Mouse (Mus musculus) hindlimb bud, embryonic 11.5 days (tissue): ENCODE measurements around the gene Scly.

ENCODE experiments used
- DNase-seq: peaks from one replicate; pipeline ENCODE4 v3.0.0-alpha.2; 2012; ENCODE audit warnings: low read depth, low spot score; ENCODE audit errors: extremely low spot score

Scly gene

GRCm38 (mm10) chr1:91356105-91356504 lies 58.0 kb downstream of the Scly start:
- DNase-seq: no peak

GRCm38 (mm10) chr1:91362113-91362512 lies 64.0 kb downstream of the Scly start:
- DNase-seq: no peak

- DNase-seq: no peak
These were observed 66.9 kb downstream of the Scly start for GRCm38 (mm10) chr1:91364822-91365644.

- no peak for DNase-seq
These were observed 67.7 kb downstream of the Scly start for GRCm38 (mm10) chr1:91365816-91366214.

DNA sequence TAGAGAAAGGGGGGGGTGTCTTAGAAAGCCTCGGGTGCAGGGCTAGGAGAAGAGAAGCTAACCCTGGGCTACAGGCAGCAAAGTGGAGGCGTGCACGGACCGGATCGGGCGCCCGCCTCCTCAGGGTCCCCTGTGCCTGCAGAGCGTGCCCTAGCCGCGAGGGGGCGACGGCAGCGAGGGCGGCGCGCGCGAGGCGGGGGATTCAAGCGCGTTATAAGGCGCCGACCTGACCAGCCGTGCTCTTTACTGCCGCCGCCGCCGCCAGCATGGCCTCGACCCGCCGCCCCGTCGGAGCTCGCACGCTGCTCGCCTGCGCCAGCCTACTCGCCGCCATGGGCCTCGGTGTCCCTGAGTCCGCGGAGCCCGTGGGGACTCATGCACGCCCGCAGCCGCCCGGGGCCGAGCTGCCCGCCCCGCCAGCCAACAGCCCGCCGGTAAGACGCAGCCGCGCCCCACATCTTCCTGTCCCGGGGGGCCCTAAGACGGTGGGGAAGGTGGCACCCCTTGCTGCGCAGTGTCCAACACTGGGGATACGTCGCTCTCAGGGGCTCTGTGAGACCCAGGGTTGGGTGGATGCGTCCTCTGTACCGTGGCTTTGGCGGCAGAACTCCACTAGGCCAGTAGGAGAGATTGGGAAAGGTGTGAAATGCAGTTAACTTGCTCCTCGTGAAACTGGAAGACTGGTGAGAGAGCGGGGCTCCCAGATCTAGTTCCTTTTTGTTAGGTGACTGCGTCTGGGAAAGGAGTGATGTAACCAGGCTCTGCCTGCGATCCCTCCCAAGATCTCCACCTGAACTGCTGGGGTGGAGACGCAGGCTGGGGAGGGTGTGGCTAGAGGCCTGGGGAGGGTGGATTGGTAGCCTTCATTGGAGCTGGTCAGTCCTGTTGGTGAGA lies 68.3 kb downstream of the Scly start, which contains the start of gene Erfe:
TSS of gene Erfe (plus strand) at position 216 of the 894 bp plus-strand sequence.
- no peak for DNase-seq

DNA sequence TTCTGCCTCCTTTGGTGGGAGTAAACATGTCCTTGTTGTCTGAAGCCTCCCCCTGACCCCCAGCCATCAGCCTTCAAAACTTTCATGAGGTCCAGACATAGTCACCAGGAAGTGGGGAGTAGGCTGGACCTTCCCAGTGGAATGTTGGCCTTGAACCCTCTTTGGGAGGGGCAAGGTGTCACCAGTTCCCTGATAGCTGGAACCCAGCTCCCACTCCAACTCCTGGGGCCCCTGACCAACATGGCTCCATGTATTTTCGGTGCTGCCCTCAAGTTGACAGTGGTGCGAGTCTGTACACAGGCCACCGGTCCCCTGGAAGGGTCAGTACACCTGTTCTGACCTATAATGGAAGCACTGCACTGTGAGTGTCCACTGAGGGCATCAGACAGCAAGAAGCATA lies 69.2 kb downstream of the Scly start:
- no peak for DNase-seq

DNA sequence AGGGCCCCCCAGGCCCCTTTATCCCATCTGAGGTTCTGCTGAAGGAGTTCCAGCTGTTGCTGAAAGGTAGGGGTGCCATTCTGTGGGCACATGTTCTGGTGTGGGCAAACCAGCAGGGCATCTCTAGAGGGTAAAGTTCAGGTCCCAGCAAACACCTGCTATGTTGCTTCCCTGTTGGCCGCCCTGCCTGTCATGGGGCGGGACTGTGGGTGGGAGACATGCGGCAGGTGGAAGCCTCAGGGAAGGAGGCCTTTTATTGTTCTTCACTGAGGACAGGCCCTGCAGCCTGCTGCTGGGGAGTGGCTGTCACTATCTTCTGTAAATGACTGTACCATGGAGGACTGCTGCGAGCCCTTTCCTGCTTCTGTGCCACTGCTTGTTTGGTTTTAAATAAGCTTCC lies 71.3 kb downstream of the Scly start:
- no peak for DNase-seq

- DNase-seq: no peak
These were observed 71.9 kb downstream of the Scly start for GRCm38 (mm10) chr1:91370055-91370454.
